Mouse (Mus musculus): ENCODE data around the gene Armc7.

DNA sequence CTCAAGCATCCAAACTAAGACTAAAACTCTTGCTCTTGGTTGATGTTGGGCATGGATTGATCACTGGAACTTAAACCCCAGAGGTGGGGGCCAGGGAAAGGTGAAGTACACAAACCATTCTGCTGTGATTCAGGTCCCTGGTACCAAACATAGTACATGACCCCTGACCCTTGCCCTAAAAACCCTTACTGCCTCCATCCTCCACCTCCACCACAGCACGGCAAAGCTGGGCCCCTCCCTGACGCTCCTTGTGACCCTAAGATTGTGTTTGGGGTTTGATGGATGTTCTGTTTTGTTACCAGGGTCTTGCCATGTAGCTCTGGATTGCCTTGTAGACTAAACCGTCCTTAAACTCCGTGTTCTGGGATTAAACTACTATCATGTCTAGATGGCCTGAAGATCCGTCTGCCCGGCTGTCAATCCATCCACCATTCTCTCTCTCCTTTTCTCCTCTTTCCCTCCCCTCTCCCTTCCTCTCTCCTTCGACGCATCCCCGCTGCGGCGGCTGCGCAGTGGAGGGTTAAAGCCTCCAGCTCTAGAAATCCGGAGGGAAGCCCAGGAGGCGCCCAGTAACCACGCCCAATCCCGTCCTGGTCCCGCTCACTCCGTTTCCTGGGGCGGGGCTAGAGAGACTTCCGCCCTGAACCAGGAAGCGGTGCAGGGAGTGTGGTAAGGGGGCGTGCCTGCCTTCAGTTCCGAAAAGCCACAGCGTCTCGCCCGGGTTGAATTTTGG is at the start of gene Armc7:
- TF ChIP-seq POLR2A (IDR thresholded peaks at IDR 0.05; ENCODE audit: borderline replicate concordance, insufficient read depth, low read length): peak; percentile 83
- no peak for TF ChIP-seq CTCF (IDR thresholded peaks at IDR 0.05; ENCODE audit: borderline replicate concordance, insufficient read depth, low read depth, low read length)

Data from cerebellum, adult 2 months (tissue).